Mouse (Mus musculus) lung, postnatal 36 days (tissue): Measurements from ENCODE around the gene Foxr1.
"Not testable (repeated sequence)": the region's sequence is repeated elsewhere in the genome, so short reads cannot be mapped to it uniquely, and the experiment has no call there.

Experiments
- DNase-seq: peaks from one replicate; pipeline ENCODE4 v3.0.0; 2022; ENCODE audit warnings: mixed read lengths

The Foxr1 gene

DNA sequence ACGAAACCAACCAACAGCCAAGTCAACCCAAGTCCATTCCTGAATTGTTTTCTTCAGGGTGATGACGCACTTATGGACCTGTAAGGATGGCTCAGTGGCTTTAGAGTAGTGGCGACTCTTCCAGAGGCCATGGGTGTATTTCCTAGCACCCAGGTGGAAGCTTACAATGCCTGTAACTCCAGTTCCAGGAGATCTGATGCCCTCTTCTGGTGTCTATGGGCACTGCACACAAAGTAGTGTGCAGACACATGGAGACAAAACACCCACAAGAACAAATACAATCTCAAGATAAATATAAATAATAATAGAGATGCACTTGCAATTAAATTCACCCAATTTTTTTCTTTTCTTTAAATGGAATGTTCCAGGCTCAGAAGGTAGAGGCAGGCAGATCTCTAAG, 35.0 kb upstream of the Foxr1 start:
- no peak for DNase-seq

DNA sequence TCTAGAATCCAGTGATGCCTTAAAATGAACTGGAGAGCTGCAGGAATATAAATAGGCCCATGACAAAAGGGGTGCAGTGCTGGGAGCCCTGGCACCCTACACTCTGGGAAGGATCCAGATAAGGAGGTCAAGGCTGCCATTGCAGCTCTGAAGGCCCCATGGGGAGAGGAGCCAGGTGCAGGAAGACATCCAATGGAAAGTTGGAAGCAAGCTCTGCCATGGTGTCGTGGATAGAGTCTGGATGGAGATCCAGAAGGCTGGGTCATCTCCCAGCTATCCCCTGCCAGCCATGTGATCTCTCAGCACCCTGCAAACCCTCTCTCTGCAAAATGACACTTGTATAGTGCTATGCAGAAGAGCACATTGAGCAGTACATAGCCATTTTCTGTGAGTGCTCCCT, 33.4 kb upstream of the Foxr1 start:
- DNase-seq = no peak

DNA sequence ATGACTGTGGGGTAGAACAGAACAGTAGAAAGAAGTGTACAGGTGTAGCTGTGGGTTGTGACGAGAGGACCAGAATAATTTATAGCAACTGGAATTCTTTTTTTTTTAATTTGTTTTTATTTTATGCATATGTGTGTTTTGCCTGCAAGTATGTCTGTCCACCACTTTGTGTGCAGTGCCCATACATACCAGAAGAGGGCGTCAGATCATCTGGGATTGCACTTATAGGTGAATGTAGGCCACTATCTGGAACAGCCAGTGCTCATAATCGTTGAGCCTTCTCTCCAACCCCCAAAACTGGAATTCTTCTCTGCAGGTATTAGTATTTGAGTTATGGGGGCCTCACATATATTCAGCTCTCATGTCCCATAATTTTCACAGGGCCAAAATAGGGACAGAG, 32.2 kb upstream of the Foxr1 start:
- no peak for DNase-seq

DNA sequence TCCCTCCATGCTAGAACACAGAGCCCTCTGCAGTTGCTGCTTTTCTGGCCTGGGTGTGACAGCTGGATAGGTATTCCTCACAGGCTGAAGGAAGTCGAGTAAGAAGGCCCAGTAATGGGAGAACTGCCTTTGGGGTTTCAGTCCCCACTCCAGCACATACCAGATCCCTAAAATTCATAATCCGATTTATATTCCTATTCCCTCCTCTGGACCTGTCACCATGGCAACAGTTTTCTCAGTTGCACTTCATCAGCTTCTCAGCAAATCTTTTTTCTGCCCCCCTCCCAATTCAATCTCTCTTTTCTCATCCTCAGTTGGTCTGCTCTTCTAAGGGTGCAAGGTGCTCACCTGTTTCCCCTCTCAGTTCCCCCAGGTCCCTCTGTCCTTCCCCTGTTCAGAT, 27.9 kb upstream of the Foxr1 start:
- no peak for DNase-seq

DNA sequence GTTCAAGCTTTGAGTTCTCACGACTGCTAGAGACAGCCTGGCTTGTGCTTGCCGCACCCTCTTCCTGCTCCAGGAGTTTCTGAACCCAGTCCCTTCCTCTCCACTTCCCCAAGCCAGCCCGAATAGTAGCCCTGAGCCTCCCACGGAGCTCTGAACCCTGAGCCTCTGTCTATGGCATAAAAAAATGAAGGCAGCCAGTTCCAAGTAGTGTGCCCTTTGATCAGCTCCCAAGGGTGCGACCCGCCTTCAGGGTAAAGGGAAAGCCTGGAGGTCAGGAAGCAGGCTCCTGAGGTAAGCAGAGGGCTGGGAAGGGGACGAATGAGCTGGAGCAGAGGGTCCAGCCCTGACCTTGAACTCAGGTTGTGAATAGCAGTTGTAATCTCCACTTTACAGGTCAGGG, 27.3 kb upstream of the Foxr1 start:
- no peak for DNase-seq

DNA sequence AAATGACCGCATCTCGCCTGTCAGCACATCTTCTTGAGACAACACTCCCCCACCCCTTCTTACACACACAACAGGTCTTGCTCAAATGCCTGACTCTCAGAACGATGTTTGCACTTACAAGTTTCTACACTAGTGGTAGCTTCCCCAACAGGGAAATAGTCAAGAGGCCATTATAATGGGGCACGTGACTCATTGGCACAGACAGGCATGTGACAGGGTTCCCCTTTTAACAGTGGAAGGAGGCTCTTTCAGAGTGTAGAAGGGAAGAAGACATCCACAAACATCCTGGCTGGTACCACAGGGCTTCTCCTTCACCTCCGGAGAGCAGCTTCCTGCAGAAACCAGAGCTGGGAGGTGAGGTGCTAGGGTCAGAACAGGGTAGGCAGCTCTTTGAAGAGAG, 21.0 kb upstream of the Foxr1 start:
- DNase-seq = peak; percentile 80

DNA sequence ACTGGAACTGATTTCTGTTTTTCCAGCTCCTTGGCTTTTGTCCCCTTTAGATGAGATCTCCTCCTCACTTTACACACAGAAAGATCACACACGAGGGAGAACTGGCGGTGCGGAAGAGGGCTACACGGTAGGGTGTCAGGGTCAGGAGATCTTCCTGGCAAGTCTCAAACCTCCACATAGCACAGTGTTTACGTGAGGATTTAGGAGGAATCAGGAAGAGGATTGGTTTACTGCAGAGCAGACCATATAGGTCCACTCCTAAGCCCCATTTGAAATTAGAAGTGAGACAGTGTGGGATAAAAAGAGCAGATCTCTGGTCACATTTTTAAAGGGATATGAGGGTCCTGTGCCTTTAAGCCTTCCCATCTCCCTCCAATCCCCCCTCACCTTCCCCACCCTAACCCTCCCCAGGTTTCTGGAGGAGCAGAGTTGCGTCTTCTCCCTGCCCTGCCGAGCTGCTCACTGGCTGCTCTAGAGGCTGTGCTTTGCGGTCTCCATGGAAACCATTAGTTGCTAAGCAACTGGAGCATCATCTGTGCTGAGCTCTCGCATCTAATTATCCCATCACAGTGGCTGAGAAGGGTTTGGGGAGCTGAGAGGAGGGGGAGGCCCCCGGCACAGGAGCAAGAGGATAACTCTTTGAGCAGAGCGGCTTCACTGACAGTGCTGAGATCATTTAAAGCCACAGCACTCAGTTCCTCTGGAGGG, 16.3 kb upstream of the Foxr1 start:
- DNase-seq = no peak

DNA sequence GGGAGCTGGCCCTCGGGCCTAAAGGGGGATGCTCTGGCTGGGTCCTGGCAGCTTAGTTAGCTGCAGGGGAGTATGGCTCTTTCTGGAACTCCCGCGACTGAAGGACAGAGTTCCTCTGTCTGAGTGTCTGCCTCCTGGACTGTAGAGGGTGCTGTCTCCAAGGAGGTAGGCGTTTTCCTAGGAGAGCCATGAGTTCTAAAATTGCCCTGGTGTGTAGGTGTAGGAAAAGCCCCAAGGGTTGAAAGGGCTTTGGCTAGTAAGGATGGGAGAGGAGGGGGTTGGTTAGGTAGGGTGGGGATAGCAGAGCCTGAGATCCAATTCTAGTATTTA, 13.9 kb upstream of the Foxr1 start, which contains the start of gene Upk2:
Gene Upk2 (minus strand): TSS at position 86 of the 330 bp plus-strand sequence.
- DNase-seq = peak; percentile 9

DNA sequence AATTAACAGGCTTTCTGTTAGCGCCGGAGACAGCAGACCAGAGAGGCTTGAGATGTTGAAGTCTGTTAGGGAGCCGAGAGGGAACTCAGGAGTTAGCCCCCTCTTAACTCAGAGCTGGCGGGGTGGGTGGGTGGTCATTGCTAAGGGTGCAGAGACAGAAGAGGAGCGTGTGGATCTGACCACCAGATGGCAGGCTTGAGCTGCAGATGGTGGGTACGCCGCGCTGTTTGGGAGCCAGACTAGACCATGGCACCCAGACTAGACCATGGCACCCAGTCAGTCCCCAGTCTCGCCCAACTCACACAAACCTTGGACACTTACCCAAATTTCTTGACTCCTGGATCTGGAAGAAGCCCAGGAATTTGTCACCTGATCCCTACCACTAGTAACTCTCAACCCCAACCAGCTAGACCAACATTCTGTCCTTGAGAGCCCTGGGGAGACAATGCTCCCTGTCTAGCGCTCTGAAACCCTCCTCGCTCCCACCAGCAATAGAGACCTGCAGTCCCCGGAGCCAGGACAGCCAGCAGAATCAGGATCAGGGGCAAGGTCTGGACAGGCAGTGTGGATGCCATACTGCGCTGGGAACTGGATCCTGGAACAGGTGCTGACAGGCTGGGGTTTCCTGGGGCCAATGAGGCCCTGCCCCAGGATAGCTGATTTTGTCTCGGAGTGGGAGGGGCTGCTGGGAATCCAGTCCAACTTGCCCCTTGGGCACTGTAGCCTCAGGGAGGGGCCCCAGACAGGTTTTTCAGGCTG, 13.4 kb upstream of the Foxr1 start:
- DNase-seq = peak; percentile 92

DNA sequence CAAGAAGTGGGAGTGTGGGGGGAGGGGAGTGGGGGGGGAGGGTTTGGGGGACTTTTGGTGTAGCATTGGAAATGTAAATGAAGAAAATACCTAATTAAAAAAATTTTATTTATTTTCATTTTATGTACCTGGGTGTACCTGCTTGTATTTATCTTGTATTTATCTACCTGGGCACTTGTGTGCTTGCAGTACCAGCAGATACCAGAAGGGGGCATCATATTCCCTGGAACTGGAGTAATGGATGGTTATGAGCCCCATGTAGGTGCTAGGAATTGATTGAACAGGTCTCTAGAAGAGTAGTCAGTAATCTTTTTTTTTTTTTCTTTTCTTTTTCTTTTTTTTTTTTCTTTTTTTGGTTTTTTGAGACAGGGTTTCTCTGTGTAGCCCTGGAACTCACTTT, 9.5 kb upstream of the Foxr1 start:
- DNase-seq = peak; percentile 58

DNA sequence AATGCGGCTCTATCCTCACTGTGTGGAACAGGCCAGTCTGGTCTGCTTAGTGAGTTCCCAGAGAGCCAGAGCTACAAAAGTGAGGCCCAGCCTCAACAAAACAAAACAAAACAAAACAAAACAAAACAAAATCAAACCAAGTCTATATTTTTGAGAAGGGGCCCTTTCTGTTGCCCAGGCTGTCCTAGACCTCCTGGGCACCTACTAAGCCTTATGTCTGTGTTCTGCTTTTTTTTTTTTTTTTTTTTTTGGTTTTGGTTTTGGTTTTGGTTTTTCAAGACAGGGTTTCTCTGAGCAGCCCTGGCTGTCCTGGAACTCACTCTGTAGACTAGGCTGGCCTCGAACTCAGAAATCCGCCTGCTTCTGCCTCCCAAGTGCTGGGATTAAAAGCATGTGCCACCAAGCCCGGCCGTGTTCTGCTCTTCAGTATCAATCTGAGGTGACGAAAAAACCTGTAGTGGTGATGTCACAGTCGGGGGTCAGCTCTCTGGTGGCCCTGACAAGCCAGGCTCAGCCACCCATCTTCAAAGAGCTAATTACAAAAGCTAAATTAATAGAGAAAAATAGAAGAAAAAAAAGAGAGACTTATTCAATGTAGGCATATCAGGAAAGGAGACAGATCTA, 3.6 kb upstream of the Foxr1 start:
- not testable (repeated sequence) for DNase-seq

DNA sequence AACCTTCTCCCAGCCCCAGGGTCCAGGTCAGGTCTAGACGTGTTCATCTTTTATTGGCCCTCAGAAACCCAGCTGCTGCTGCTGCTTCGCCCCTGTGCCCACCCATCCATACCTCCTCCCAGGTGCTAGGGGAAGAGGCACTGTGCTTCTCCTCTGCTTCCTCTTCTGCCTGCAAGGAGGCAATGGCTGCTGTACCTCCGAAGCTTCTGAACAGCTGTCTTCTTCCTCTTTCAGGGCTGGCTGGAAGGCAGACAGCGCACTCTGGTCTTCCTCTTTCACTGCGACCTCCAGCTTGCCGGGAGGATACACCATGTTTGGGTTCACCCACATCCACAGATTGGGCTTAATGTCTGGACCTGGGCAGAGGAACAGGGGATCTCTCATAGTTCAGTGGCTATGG, 5.2 kb downstream of the Foxr1 start:
- peak; percentile 27 for DNase-seq

DNA sequence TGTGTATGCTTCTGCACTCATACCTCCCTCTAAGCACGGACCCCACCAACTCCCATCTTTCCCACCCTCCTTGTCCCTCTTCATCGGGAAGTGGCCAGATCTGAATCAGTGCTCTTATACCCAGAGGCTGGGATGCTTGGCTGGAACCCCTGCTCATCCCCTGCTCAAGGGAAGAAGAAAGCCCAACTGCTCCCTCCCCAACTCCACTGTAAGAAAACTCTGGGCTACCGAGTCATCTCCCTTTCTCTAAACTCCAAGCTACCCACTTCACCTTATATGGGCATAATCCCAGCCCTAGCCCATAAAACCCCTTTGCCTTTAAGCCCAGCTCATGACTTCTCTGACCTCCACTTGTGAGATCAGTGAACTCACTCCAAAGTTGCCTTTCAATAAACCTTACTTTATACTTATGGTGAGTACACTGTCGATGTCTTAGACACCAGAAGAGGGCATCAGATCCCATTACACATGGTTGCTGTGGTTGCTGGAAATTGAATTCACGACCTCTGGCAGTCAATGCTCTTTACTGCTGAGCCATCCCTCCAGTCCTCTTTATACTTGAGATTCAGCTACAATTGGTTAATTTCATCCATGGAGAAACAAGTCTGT, 8.3 kb downstream of the Foxr1 start:
- no peak for DNase-seq

DNA sequence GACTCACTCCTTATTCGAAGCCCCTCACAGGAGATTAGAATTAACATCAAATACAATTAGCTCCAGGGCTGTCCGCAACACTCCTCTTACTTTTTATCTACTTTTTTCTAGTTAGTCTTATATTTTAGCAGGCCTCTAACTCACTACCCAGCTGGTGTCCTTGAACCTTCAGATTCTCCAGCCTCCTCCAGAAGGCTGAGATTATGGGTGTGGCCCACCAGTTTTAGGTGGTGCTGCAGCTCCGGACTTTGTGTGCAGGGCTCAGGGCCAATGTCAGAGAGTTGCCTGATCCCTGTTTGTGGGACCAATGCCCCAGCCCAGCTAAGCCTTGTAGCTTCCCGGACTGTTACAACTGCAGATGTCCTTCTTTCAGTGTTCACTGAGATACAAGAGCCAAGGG, 17.4 kb downstream of the Foxr1 start:
- no peak for DNase-seq

DNA sequence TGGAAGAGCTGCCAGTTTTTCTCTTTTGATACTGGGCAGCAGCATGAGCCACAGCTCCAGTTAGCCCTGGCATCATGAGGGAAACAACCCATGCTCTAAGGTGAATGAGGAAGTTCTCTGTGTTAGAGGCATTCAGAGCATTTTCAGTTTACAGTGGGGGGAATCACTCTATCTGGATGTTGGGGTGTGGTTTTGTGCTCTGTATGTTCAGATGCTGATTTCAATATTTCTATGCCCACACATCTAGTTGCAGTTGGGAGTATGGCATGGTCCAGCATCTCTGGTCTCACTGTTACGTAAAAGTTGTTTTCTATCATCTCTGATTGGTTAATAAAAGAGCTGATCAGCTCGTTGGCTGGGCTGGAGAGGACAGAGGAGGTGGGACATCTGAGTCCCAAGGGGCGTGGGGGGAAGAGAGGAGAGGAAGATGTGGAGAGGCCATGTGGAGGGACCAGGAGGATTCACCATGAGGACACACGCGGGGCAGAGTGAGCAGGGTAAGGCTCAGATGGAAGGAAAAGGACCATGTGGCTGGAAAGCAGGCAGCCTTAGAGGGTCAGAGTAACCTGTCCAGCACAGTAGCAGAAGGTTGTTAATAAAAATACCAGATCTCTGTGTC, 20.5 kb downstream of the Foxr1 start:
- no peak for DNase-seq

DNA sequence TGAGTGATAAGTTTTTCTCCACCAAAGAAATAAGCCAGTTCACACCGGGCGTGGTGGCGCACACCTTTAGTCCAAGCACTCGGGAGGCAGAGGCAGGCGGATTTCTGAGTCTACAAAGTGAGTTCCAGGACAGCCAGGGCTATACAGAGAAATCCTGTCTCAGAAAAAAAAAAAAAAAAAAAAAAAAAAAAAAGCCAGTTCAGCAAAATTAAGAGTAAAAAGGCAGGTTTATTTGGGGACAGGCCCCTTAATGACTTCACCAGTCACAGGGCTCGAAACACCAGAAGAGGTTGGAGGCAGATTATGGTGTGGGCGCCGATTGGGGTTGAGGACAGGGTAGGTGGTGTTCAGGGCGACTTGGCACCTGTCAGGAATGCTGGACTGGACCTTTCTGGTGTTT, 21.2 kb downstream of the Foxr1 start:
- not testable (repeated sequence) for DNase-seq

DNA sequence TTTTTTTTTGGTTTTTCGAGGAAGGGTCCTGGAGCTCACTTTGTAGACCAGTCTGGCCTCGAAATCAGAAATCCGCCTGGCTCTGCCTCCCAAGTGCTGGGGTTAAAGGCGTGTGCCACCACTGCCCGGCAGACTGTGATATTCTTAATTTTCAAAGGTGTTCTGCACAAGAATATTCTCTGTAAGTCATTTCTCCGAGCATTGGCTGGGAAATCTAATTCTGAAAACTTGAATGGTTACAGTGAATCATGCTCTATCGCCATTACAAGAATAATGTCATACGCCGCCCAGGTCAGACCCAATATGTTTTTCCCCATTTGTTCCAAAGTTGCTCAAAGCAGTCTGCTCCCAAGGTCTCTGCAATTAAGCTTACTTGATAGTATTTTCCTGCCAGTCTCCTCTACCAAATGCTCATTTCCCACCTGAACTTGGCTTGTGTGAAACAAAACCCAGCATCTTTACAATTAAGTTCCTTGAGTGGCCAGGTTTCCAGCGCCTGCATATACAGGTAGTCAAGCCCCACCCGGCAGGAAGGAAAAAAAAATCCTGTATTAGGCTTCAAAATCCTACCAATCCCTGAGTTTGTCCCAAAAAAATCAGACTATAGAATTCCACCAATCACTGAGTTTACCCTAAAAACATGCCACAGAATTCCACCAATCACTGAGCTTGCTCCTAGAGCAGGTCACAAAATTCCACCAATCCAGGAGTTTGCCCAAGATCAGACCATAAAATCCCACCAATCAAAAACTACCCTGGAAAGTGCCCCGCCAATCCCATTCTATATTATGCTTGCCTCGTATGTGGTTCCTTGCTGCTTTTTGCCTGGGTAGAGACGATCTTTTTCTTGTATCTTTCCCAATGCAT, 22.2 kb downstream of the Foxr1 start, which contains the start of gene Ccdc84:
Gene Ccdc84 (minus strand): TSS at position 51 of the 867 bp plus-strand sequence.
- no peak for DNase-seq

DNA sequence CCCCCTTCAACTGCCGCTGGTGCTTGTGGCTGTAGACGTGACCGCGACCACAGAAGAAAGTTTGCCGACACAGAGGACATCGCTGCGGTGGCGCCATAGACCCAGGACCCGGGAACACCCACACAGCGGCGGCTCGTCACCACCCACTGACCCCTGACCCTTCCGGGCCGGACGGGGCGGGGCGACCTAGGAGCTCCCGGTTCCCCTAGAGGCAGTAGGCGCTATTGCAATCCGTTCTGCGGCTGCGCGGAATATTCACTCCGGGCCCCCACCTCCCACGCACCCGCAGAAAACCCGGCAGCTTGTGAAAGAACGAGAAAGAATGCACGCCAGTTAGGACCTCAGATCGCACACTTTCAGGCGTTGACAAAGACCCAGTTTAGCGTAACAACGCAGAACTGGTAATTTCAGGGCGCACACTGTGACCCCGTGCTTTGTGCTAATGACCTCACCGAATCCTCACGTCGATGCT, 23.0 kb downstream of the Foxr1 start:
- DNase-seq = peak; percentile 96

DNA sequence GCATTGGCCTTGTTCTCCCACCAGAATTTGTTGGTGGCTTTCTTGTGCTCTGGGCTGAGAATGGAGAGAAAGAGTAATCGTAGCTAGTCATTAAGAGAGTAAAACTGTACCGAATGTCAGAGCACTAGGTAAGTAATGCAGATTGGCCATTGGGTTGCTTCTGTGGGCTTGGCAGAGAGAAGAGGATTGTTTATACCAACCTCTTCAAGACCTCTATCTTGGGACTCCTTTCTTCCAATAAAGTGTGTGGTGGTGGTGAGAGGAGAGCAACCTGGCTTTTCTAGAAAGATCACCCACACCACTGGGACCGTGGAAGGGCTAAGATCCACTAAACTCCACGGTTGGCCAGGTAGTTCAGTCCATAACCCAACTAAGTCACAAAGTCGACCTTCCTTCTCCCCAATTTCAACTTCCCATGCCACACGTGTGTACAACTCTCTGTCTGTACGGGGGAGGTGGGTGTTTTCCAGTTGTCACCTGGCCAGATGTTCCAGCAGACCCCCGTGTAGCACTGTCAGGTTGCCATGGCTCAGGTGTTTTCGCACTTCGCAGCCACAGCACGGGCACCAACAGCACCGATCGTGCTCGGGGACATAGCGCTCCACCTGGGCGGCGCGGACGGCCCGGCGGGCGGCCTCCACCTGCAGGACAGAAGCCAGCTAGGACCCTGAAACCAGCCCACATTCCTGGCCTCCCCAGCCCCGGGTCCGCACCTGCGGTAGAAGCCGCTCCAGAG, 23.6 kb downstream of the Foxr1 start:
- no peak for DNase-seq

DNA sequence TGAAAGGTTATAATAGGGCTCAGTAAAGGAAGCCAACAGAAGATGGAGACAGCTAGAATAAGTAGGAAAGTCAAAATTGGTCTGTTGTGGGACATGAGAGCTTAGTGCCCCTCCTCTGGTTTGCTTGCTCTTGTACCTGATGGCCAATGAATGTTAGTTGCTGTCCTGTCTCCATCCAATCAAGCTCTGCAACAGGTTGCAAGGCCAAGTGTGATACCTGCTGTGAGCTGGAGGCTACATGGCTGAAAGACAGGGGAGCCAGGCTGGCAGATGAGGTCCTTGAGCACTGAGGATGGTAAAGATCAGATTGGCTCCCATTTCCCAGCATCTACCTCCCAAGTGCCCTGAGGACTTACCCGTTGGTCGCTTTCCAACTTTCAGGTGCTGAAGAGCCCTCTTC, 28.2 kb downstream of the Foxr1 start:
- no peak for DNase-seq

DNA sequence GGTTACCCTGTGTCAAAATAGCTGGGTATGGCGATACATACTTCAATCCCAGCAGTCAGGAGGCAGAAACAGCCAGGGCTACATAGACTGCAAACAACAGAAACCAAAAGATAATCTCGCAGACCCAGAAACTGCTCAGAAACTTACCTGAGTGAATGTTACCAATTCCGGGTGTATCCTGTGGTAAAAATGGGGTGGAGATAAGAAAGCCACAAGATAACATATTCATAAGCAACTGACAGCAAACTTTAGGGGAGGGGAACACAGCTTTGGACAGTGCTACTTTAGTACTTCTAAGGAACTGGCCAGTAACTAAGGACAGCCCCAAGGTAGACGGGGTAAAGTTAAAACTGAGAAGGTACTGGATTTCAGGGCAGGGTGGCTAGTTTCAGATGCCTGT, 28.6 kb downstream of the Foxr1 start:
- no peak for DNase-seq
